Mouse (Mus musculus) limb, embryonic 11.5 days (tissue): ENCODE data around the gene A030005K14Rik. TPM values are rescaled to one million over a fixed set of nuclear protein-coding genes. Genes with fewer than 3 reads are reported as not detected.

Experiments
- ATAC-seq: fragments of 200-750 bp; cut with Nextera tagmentation; 2 replicates; pipeline ENCODE4 v1.8.0; 2017; ENCODE audit warnings: low read depth; ENCODE audit not compliant: insufficient number of reproducible peaks, low FRiP score, low TSS enrichment
- DNase-seq: peaks from one replicate; pipeline ENCODE4 v3.0.0-alpha.2; 2015; ENCODE audit warnings: low spot score
- H3K27ac ChIP-seq: fragments of 300-500 bp; sonication (generic); replicated peaks from 2 replicates; pipeline ENCODE4 v1.5.1; 2014; ENCODE audit warnings: low read depth, mild to moderate bottlenecking, low read length
- H3K27me3 ChIP-seq: fragments of 300-500 bp; sonication (generic); 2 replicates; pipeline ENCODE4 v1.6.1; 2014; ENCODE audit warnings: mild to moderate bottlenecking, low read length, mixed read lengths; ENCODE audit not compliant: control insufficient read depth, insufficient read depth
- H3K36me3 ChIP-seq: fragments of 300-500 bp; sonication (generic); 2 replicates; pipeline ENCODE4 v1.6.1; 2014; ENCODE audit warnings: mild to moderate bottlenecking, low read length, moderate library complexity, mixed read lengths; ENCODE audit not compliant: control insufficient read depth, insufficient read depth
- H3K4me1 ChIP-seq: fragments of 300-500 bp; sonication (generic); 2 replicates; pipeline ENCODE4 v1.6.1; 2014; ENCODE audit warnings: low read length, mixed read lengths; ENCODE audit not compliant: control insufficient read depth, insufficient read depth
- H3K4me2 ChIP-seq: fragments of 300-500 bp; sonication (generic); 2 replicates; pipeline ENCODE4 v1.6.1; 2014; ENCODE audit warnings: low read depth, mild to moderate bottlenecking, moderate library complexity; ENCODE audit not compliant: severe bottlenecking
- H3K4me3 ChIP-seq: fragments of 300-500 bp; sonication (generic); 2 replicates; pipeline ENCODE4 v1.5.1; 2014; ENCODE audit warnings: low read depth, low read length
- H3K9ac ChIP-seq: fragments of 300-500 bp; sonication (generic); 2 replicates; pipeline ENCODE4 v1.6.1; 2014; ENCODE audit warnings: mild to moderate bottlenecking, low read length
- H3K9me3 ChIP-seq: fragments of 300-500 bp; sonication (generic); 2 replicates; pipeline ENCODE4 v1.6.1; 2016; ENCODE audit warnings: low read length; ENCODE audit not compliant: control insufficient read depth
- WGBS: fragments of 180-500 bp; shearing (Covaris S2); extraction: QIAGEN DNeasy Blood & Tissue Kit; methylation state at CpG from one replicate; pipeline ENCODE4 v1.1.7; 2014; 5-methylcytosine and 5-hydroxymethylcytosine counted together
- polyA plus RNA-seq: library from polyadenylated mRNA; unstranded; fragments of >200 nt; fragmentation: Nextera tagmentation; extraction: Ambion mirVana; gene quantifications from 2 replicates; pipeline ENCODE4 v1.2.1, GENCODE M21; 2014

The A030005K14Rik gene
- not detected in 2 replicates for polyA plus RNA-seq

GRCm38 (mm10) chr1:83059278-83059677 lies at the start of gene A030005K14Rik:
A030005K14Rik (minus strand) TSS chr1:83059378.
- WGBS = 91% methylated on average over 9 of the region's 9 CpGs
- no peak for ATAC-seq
- Histone ChIP-seq H3K9me3 (no peaks in the 10 kb centered on the region), H3K4me2 (no peak within 1 kb of the TSS), H3K36me3 (no peaks in the 10 kb centered on the region), H3K4me1 (no peaks in the 10 kb centered on the region), H3K9ac (no peak within 1 kb of the TSS), H3K27ac (no peak within 1 kb of the TSS), H3K27me3 (no peaks in the 10 kb centered on the region), H3K4me3 (no peak within 1 kb of the TSS)
- DNase-seq = no peak

GRCm38 (mm10) chr1:83107410-83107978 lies 48.3 kb upstream of the A030005K14Rik start:
- WGBS = 80% methylated on average over 5 of the region's 5 CpGs
- no peaks in the 10 kb centered on the region for H3K9me3 ChIP-seq
- no peaks in the 10 kb centered on the region for H3K4me1 ChIP-seq

GRCm38 (mm10) chr1:83105464-83105863 lies 46.3 kb upstream of the A030005K14Rik start:
- H3K4me1 ChIP-seq = no peaks in the 10 kb centered on the region
- no peak overlapping the region for H3K4me2 ChIP-seq
- ATAC-seq (no peak), DNase-seq (no peak)
- no peaks in the 10 kb centered on the region for H3K9me3 ChIP-seq
- H3K36me3 ChIP-seq = no peaks in the 10 kb centered on the region
- H3K27ac ChIP-seq = no peak overlapping the region
- no peak overlapping the region for H3K9ac ChIP-seq
- H3K4me3 ChIP-seq = no peak overlapping the region
- H3K27me3 ChIP-seq = no peaks in the 10 kb centered on the region
- WGBS = 59% methylated on average over 1 of the region's 1 CpGs

More at GRCm38 (mm10) chr1:83107410-83107978, 48.3 kb upstream of the A030005K14Rik start:
- Histone ChIP-seq H3K4me3 (no peak overlapping the region), H3K9ac (no peak overlapping the region), H3K36me3 (no peaks in the 10 kb centered on the region), H3K27me3 (no peaks in the 10 kb centered on the region), H3K4me2 (no peak overlapping the region), H3K27ac (no peak overlapping the region)
- DNase-seq (no peak), ATAC-seq (no peak)

DNA sequence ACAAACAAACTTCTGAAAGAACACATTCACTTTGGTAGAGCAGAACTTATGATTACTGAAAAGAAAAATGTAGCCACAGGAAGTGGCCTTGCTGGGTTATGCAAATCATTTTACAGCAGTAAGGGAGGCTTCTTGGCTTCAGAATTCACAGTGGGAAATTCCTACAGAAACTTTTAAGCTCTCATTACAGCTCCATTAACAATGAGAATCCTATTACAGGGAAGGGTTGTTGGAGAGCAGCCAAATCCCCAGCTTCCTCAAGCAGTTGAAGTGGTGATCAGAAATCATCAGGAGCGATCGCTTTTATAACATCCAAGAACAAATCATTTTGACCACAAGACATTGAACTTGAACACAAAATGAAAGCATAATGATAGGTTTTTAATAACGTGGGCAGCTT lies 42.7 kb upstream of the A030005K14Rik start:
- Histone ChIP-seq H3K4me2 (no peak overlapping the region), H3K36me3 (no peaks in the 10 kb centered on the region), H3K9ac (no peak overlapping the region), H3K4me3 (no peak overlapping the region), H3K9me3 (no peaks in the 10 kb centered on the region), H3K27ac (no peak overlapping the region), H3K27me3 (no peaks in the 10 kb centered on the region), H3K4me1 (no peaks in the 10 kb centered on the region)
- WGBS = 48% methylated on average over 3 of the region's 3 CpGs
- no peak for DNase-seq
- ATAC-seq = no peak

- ATAC-seq = no peak
- 82% methylated on average over 7 of the region's 7 CpGs for WGBS
- no peaks in the 10 kb centered on the region for H3K27me3 ChIP-seq
These were observed 40.5 kb upstream of the A030005K14Rik start for GRCm38 (mm10) chr1:83099580-83100137.

DNA sequence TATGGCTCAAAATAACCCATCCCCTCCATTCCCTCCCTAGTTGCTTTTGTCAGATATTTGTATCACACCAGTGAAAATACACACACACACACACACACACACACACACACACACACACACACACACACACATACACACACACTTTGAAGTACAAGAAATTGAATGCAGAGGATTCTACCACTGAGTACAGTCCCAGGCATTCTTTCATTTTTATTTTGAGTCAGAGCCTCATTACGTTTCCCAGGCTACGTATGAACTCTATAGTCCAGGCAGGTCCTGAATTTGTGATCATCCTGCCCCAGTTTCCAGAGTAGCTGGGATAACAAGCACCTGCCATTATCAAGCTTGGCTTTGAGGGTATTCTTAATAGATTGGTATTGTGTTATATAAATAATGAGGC lies 40.0 kb upstream of the A030005K14Rik start:
- no peaks in the 10 kb centered on the region for H3K4me1 ChIP-seq
- H3K27ac ChIP-seq = no peak overlapping the region
- no peak overlapping the region for H3K9ac ChIP-seq
- H3K4me3 ChIP-seq = no peak overlapping the region
- ATAC-seq (no peak), DNase-seq (no peak)
- H3K9me3 ChIP-seq = no peaks in the 10 kb centered on the region
- WGBS = 87% methylated on average over 2 of the region's 2 CpGs
- H3K36me3 ChIP-seq = no peaks in the 10 kb centered on the region
- H3K27me3 ChIP-seq = no peaks in the 10 kb centered on the region
- H3K4me2 ChIP-seq = no peak overlapping the region

More at GRCm38 (mm10) chr1:83099580-83100137, 40.5 kb upstream of the A030005K14Rik start:
- Histone ChIP-seq H3K9me3 (no peaks in the 10 kb centered on the region), H3K4me3 (no peak overlapping the region), H3K36me3 (no peaks in the 10 kb centered on the region), H3K9ac (no peak overlapping the region), H3K27ac (no peak overlapping the region), H3K4me2 (no peak overlapping the region), H3K4me1 (no peaks in the 10 kb centered on the region)
- no peak for DNase-seq

DNA sequence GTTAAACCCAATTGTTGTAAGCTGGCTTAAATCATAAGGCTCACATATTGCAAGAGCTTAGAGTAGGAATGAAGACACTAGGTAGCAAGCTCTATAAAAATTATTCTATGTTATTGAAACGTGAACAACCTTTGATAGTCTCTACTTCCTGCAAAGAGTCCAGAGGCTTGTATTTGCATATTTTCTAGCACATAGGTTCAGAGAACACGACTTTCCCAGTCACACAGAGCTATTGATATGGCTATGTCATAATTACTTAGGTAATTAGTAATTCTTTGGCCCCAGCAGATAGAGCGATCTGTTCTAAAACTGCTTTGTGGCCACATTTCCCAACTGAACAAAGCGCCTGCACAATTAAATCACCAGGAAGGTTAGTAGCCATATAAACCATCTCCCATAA lies 37.8 kb upstream of the A030005K14Rik start:
- Histone ChIP-seq H3K9me3 (no peaks in the 10 kb centered on the region), H3K36me3 (no peaks in the 10 kb centered on the region), H3K27me3 (no peaks in the 10 kb centered on the region), H3K4me2 (no peak overlapping the region), H3K27ac (no peak overlapping the region), H3K4me3 (no peak overlapping the region), H3K9ac (no peak overlapping the region), H3K4me1 (no peaks in the 10 kb centered on the region)
- 67% methylated on average over 4 of the region's 4 CpGs for WGBS
- ATAC-seq (no peak), DNase-seq (no peak)

GRCm38 (mm10) chr1:83091268-83091667 lies 32.1 kb upstream of the A030005K14Rik start:
- H3K4me1 ChIP-seq = no peaks in the 10 kb centered on the region
- 79% methylated on average over 3 of the region's 3 CpGs for WGBS
- H3K4me3 ChIP-seq = no peak overlapping the region
- H3K4me2 ChIP-seq = no peak overlapping the region
- no peaks in the 10 kb centered on the region for H3K36me3 ChIP-seq
- H3K27me3 ChIP-seq = no peaks in the 10 kb centered on the region
- ATAC-seq = no peak
- no peaks in the 10 kb centered on the region for H3K9me3 ChIP-seq
- DNase-seq = no peak
- H3K9ac ChIP-seq = no peak overlapping the region
- no peak overlapping the region for H3K27ac ChIP-seq

DNA sequence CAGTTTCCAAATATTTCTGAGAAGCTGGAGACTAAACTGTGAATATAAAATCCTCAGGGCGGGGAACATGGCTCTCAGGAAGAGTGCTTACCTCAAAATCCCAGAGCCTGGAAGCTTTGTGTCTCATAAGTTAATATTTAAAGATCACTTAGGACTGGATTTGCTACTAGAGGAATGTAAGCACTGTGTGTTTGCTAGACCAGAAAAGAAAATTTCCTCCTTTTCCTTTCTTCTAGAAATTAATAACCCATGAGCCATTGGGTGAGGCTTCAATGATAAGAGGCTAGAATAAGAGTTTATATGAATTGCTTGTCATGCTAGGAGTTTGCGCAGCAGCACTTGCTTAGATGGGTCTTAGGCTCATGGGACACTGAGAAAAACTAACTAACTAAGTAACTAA lies 25.6 kb upstream of the A030005K14Rik start:
- Histone ChIP-seq H3K4me2 (no peak overlapping the region), H3K9ac (no peak overlapping the region), H3K27me3 (no peaks in the 10 kb centered on the region), H3K27ac (no peak overlapping the region), H3K36me3 (no peaks in the 10 kb centered on the region), H3K4me3 (no peak overlapping the region), H3K4me1 (no peaks in the 10 kb centered on the region), H3K9me3 (no peaks in the 10 kb centered on the region)
- WGBS = 92% methylated on average over 2 of the region's 2 CpGs
- ATAC-seq (no peak), DNase-seq (no peak)
